Mouse (Mus musculus) liver, embryonic 15.5 days (tissue): ENCODE measurements at regions not wholly inside any gene's neighbourhood (a gene's known extent, or its start where the extent isn't known, plus 50 kb on each side); places are given as distances from the start of the nearest gene placed in this dataset.
"Not testable (repeated sequence)": the region's sequence is repeated elsewhere in the genome, so short reads cannot be mapped to it uniquely, and the experiment has no call there.

ENCODE experiments used
- ATAC-seq: fragments of 200-750 bp; cut with Nextera tagmentation; 2 replicates; pipeline ENCODE4 v1.8.0; 2017; ENCODE audit warnings: moderate number of reproducible peaks, mild to moderate bottlenecking, moderate library complexity; ENCODE audit not compliant: insufficient read depth
- H3K27ac ChIP-seq: fragments of 300-500 bp; sonication (generic); replicated peaks from 2 replicates; pipeline ENCODE4 v1.5.1; 2015; ENCODE audit warnings: mild to moderate bottlenecking, inconsistent platforms
- H3K27me3 ChIP-seq: fragments of 300-500 bp; sonication (generic); 2 replicates; pipeline ENCODE4 v1.6.1; 2015; ENCODE audit warnings: mild to moderate bottlenecking, inconsistent platforms
- H3K36me3 ChIP-seq: fragments of 300-500 bp; sonication (generic); replicated peaks from 2 replicates; pipeline ENCODE4 v1.6.1; 2015; ENCODE audit warnings: moderate library complexity, mild to moderate bottlenecking, inconsistent platforms
- H3K4me1 ChIP-seq: fragments of 300-500 bp; sonication (generic); replicated peaks from 2 replicates; pipeline ENCODE4 v1.6.1; 2015; ENCODE audit warnings: inconsistent platforms
- H3K4me2 ChIP-seq: fragments of 300-500 bp; sonication (generic); 2 replicates; pipeline ENCODE4 v1.6.1; 2015; ENCODE audit warnings: moderate library complexity, mild to moderate bottlenecking, inconsistent platforms
- H3K4me3 ChIP-seq: fragments of 300-500 bp; sonication (generic); replicated peaks from 2 replicates; pipeline ENCODE4 v1.5.1; 2015; ENCODE audit warnings: mild to moderate bottlenecking, inconsistent platforms
- H3K9ac ChIP-seq: fragments of 300-500 bp; sonication (generic); 2 replicates; pipeline ENCODE4 v1.6.1; 2015; ENCODE audit warnings: moderate library complexity, mild to moderate bottlenecking, inconsistent platforms
- H3K9me3 ChIP-seq: fragments of 300-500 bp; sonication (generic); replicated peaks from 2 replicates; pipeline ENCODE4 v1.6.1; 2016; ENCODE audit warnings: inconsistent platforms
- WGBS: fragments of 180-500 bp; shearing (Covaris S2); methylation state at CpG from one replicate; pipeline ENCODE4 v1.1.7; 2015; ENCODE audit warnings: mixed read lengths; ENCODE audit not compliant: insufficient replicate concordance; 5-methylcytosine and 5-hydroxymethylcytosine counted together

DNA sequence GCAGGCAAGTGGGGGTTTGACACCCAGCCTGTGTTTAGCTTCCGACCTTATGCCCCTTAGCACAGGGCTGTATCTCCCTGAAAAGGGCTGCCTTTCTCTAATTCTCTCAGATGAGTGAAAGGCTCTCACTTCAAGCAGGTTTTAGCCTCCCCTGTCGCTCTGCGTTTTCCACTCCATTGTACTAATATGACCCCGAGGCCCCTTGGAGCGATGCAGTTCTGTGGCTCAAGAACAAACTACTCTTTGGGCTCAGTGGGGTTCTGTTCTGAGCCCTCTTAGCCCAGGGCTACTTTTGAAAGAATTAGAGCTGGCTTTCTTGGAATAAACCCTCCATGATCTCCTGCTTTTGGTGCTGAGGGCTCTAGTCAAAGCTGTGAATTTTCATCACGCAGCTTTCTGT is 53.4 kb upstream of the Castor2 start:
- H3K9ac ChIP-seq = no peak overlapping the region
- no peak for ATAC-seq
- H3K27me3 ChIP-seq = no peaks in the 10 kb centered on the region
- H3K36me3 ChIP-seq = no peaks in the 10 kb centered on the region
- no peak overlapping the region for H3K27ac ChIP-seq
- H3K9me3 ChIP-seq = no peaks in the 10 kb centered on the region
- H3K4me3 ChIP-seq = no peak overlapping the region
- 63% methylated on average over 6 of the region's 6 CpGs for WGBS
- H3K4me1 ChIP-seq = no peaks in the 10 kb centered on the region
- no peak overlapping the region for H3K4me2 ChIP-seq

DNA sequence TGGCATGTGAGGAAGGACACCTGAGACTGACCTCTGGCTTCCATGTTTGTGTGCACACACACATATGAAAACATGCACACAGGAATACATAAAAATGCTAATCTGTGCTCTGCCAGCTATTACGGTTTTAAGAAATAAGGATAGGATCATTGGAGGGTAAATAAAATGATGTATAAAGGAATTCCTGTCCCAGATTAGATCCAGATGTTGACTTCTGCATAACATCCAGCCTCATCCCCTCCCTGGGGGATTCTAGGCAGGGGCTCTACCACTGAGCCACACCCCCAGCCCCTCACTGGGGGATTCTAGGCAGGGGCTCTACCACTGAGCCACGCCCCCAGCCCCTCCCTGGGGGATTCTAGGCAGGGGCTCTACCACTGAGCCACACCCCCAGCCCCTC is 56.6 kb upstream of the Castor2 start:
- not testable (repeated sequence) for H3K4me2 ChIP-seq
- 70% methylated on average over 2 of the region's 2 CpGs for WGBS

DNA sequence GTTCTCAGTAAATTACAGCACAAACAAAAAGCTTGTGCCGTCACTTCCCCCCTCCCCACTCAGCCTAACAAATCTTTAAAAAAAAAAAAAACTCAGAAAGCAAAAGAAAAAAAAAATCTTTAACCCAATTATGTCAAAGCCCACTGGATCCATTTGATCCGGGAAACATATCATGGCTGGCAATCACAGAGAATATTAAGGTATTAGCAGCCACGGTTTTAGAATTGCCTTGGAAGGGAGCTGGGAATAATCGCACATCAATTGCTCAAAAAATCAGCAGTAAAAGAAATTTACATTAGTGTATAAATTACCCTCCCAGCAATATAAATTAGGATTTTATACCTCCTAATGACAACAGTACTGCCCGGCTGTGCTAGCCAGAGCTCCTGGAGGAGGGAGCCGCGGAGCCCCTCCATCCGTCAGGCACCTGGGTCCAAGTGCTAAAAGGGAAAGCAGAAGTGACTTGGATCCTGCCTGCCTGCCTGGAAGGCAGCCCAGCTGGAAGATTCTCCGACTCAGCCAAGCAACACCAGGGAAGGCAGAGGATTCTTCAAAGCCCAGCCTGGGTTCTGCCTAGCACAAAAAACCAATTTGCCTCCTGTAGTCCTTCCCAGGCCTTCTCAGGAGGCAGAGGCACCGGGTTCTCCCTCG is 72.1 kb upstream of the Castor2 start:
- Histone ChIP-seq H3K27ac (no peak overlapping the region), H3K9me3 (no peaks in the 10 kb centered on the region), H3K4me1 (no peaks in the 10 kb centered on the region), H3K4me3 (no peak overlapping the region), H3K36me3 (no peaks in the 10 kb centered on the region), H3K4me2 (no peak overlapping the region), H3K9ac (no peak overlapping the region), H3K27me3 (no peaks in the 10 kb centered on the region)
- 58% methylated on average over 11 of the region's 11 CpGs for WGBS
- ATAC-seq = no peak

More for the DNA sequence above, 56.6 kb upstream of the Castor2 start:
- not testable (repeated sequence) for H3K27ac ChIP-seq, H3K27me3 ChIP-seq, H3K9me3 ChIP-seq, H3K9ac ChIP-seq, H3K4me1 ChIP-seq, H3K4me3 ChIP-seq, H3K36me3 ChIP-seq, ATAC-seq

DNA sequence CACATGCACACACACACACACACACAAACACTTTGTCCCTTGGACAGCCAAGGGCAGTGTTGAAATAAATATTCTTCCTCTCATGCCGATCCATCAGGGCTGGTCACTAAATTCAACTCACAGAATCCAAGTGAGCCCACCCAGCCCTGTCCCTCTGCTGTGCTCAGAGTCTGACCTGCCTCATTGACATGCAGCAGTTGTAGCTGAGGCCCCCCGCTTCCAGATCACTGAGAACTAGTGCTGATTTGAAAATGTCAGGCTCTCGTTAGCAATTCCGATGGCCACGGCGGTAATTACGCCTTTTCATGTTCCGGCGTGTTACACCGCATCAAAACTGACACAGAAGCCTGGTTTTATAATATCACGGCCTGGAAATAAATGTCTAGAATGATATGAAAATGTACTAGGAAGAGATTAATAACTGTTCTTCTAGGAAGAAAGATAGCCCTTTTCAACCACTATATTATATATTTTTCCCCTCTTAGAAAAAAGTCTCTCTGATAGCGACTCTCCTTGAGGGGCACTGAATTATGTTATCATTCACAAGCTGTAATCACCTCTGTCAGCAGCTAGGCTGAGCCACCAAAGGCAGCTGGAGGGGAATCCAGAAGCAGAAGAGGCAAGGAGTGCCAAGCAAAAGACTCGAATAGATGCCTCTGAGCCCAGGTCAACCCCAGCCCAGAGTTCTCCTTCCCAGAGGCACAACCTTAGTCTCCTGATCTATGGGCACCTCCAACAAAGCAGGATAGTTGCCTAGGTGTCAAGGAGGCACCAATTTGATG is 79.7 kb upstream of the Castor2 start:
- no peaks in the 10 kb centered on the region for H3K9me3 ChIP-seq
- ATAC-seq = no peak
- WGBS = 76% methylated on average over 13 of the region's 13 CpGs
- no peak overlapping the region for H3K27ac ChIP-seq
- no peak overlapping the region for H3K4me3 ChIP-seq
- no peak overlapping the region for H3K9ac ChIP-seq
- no peaks in the 10 kb centered on the region for H3K4me1 ChIP-seq
- no peaks in the 10 kb centered on the region for H3K27me3 ChIP-seq
- H3K36me3 ChIP-seq = no peaks in the 10 kb centered on the region
- no peak overlapping the region for H3K4me2 ChIP-seq

DNA sequence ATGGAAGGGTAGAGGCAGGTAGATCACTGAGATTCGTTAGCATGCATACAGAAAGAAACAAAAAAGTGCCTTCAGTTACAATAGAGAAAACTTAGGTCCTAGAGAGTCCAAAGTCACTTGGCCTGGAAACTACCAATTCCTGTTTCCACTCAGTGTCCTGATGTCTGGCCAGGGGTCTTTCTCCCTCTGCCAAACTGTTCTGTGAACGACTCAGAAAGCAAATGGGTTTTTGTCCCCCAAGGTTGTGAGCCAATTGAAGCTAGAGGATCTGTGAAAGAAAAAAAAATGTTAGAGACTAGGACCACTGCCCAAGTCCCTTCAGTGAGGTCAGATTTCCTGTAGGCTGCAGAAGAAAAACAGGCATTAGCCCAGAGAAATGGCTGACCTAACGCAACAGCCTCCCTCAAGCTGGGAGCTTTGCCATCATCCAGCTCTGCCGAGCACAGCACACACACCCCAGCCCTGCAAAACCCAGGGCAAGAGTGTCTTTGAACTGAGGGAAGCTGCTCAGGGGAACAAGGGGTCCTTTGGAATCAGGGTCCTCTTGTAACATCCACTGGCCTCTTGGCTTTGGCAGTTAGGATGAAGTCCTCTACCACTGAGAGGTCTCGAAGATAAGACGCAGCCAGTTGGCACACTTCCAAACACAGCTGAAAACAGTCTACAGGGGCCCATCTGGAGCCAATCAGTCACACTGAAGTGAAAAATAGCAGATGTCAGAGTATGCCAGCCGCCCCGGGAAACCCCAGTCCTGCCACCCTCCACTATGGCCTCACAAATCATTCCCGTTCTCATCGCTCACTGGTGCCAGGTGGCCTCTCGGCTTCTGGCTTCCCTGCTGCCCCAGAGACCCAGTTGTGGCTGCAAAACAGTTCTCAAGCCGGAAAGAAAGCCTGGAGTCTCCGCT is 85.0 kb upstream of the Castor2 start:
- H3K4me3 ChIP-seq = no peak overlapping the region
- WGBS = 47% methylated on average over 13 of the region's 13 CpGs
- no peak overlapping the region for H3K4me2 ChIP-seq
- ATAC-seq = no peak
- H3K4me1 ChIP-seq = no peaks in the 10 kb centered on the region
- no peaks in the 10 kb centered on the region for H3K27me3 ChIP-seq
- no peak overlapping the region for H3K27ac ChIP-seq
- H3K36me3 ChIP-seq = no peaks in the 10 kb centered on the region
- H3K9me3 ChIP-seq = no peaks in the 10 kb centered on the region
- no peak overlapping the region for H3K9ac ChIP-seq

DNA sequence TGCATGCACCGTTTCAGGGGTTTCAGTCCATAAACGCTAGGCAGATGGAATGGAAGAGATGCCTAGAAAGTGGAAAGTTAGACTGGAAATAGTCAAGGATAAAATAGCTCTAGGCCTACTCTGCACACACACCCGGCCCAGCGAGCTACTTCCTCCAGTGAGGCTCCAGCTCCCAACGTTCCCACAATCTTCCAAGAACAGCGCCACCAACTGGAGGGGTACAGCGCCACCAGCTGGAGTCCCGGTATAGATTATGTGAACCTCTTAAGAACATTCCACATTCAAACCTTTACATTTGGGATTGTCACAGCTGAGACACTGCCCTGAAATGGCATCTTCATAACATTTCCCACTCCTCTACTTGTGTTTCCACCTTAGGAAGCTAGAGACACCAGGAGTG is 86.3 kb upstream of the Castor2 start:
- no peak overlapping the region for H3K4me2 ChIP-seq
- H3K27ac ChIP-seq = no peak overlapping the region
- no peaks in the 10 kb centered on the region for H3K36me3 ChIP-seq
- no peaks in the 10 kb centered on the region for H3K9me3 ChIP-seq
- no peak for ATAC-seq
- no peaks in the 10 kb centered on the region for H3K27me3 ChIP-seq
- no peaks in the 10 kb centered on the region for H3K4me1 ChIP-seq
- WGBS = 64% methylated on average over 8 of the region's 8 CpGs
- no peak overlapping the region for H3K4me3 ChIP-seq
- H3K9ac ChIP-seq = no peak overlapping the region

DNA sequence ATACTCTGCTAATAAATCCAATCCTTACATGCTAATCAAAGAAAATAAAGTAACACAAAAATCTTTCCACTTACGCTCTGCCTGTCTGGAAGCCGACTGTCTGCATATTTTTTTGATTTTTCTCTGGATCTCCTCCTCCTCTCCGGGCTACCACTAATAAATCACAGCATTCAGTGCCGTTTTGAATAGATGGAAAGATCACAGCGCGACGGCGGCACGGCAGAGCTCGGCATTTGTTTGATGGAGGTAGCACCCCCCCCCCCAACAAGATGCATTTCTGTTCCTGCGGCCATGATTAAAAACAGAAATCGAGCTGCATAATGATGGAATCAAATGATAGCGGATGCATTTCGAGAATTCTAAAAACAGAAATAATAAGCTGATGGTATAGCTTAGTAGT is 89.7 kb upstream of the Castor2 start:
- Histone ChIP-seq H3K9me3 (no peaks in the 10 kb centered on the region), H3K9ac (no peak overlapping the region), H3K4me1 (no peaks in the 10 kb centered on the region), H3K36me3 (no peaks in the 10 kb centered on the region), H3K27ac (no peak overlapping the region), H3K4me3 (no peak overlapping the region), H3K4me2 (no peak overlapping the region), H3K27me3 (no peaks in the 10 kb centered on the region)
- WGBS = 73% methylated on average over 14 of the region's 14 CpGs
- ATAC-seq = no peak

DNA sequence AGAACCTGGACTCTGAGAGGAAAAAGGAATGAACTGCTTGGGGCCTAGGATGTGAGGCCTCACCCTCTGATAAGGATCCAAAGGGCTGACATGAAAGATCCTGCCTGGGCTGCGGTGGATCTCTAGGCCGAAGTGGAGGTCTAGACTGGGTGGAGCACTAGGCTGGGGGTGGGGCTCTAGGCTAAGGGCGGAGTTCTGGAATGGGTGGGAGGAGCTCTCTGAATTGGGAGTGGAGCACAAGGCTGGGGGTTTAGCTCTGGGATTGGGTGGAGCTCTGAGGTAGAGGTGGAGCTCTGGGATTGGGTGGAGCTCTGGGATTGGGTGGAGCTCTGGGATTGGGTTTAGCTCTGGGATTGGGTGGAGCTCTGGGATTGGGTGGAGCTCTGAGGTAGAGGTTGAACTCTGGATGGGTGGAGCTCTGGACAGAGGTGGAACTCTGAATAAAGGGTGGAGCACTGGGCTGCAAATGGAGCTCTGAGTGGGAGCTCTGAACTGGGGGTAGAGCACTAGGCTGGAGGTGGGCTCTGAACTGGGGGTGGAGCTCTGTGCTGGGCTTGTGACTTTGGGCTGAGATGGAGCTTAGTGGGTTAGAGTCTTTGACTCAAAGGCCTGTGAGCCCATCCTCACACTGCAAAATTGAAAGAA is 92.3 kb upstream of the Castor2 start:
- H3K4me2 ChIP-seq = no peak overlapping the region
- ATAC-seq = no peak
- no peaks in the 10 kb centered on the region for H3K9me3 ChIP-seq
- H3K36me3 ChIP-seq = no peaks in the 10 kb centered on the region
- 4% methylated on average over 3 of the region's 3 CpGs for WGBS
- no peaks in the 10 kb centered on the region for H3K4me1 ChIP-seq
- H3K27me3 ChIP-seq = no peaks in the 10 kb centered on the region
- H3K27ac ChIP-seq = no peak overlapping the region
- H3K9ac ChIP-seq = no peak overlapping the region
- H3K4me3 ChIP-seq = no peak overlapping the region

DNA sequence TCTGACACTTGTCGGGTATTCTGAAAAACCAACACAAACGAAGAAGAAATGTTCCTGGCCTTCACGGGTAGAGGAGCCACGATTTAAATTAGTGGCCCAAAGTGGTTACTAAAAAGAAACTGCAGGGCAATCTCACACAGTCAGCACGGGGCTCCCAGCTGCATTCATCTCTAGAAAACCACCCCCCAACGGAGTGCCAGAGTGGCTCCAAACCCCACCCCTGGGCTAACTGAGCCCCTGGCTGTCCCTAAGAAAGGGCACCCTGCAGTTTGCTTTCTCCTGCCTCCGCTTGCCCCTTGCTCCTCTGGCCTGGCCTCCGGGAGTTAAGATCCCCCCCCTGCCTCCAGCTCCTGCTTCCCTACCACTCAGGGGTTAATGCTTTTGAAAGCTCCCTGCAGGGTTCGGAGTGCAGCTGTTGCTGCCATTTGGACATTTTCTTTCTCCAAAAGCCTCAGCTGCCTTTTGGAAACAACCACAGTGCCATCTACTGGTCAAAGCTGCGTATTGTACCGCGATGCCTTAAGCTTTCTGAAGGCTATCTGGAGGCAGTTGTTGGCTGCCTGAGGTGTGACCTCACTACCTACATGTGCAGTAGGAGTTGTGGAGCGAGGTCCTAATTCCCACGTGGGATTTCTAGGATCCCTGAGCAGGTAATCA is 92.9 kb upstream of the Castor2 start:
- H3K4me3 ChIP-seq = no peak overlapping the region
- 10% methylated on average over 14 of the region's 14 CpGs for WGBS
- no peaks in the 10 kb centered on the region for H3K9me3 ChIP-seq
- H3K4me2 ChIP-seq = peak overlapping the region; percentile 50
- ATAC-seq = no peak
- no peak overlapping the region for H3K9ac ChIP-seq
- H3K27me3 ChIP-seq = no peaks in the 10 kb centered on the region
- H3K4me1 ChIP-seq = no peaks in the 10 kb centered on the region
- no peak overlapping the region for H3K27ac ChIP-seq
- H3K36me3 ChIP-seq = no peaks in the 10 kb centered on the region

DNA sequence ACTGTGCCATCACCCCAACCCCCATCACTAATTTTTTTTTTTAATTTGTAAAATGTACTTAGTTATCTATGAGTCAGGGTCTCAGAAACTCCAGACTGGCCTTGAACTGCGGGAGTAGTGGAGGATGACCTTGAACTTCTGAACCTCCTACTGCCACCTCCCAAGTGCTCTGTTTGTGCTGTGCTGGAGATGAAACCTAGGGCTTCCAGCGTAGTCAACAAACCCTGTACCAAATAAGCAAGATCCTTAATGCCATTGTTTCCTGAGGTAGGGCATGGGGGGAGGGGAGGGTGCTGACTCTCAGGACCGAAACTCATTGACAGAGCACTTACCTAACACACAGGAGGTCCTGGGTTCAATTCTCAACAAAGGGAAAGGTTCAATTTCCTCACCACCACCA is 93.5 kb upstream of the Castor2 start:
- H3K9me3 ChIP-seq = no peaks in the 10 kb centered on the region
- WGBS = 59% methylated on average over 3 of the region's 3 CpGs
- H3K4me2 ChIP-seq = no peak overlapping the region
- H3K9ac ChIP-seq = no peak overlapping the region
- no peak overlapping the region for H3K4me3 ChIP-seq
- no peaks in the 10 kb centered on the region for H3K27me3 ChIP-seq
- H3K36me3 ChIP-seq = no peaks in the 10 kb centered on the region
- no peaks in the 10 kb centered on the region for H3K4me1 ChIP-seq
- ATAC-seq = no peak
- no peak overlapping the region for H3K27ac ChIP-seq
